Mouse (Mus musculus) olfactory bulb, adult 2 months (tissue): ENCODE data around the gene Fuz. TPM values are rescaled to one million over a fixed set of nuclear protein-coding genes. Genes with fewer than 3 reads are reported as not detected.
A peak's percentile ranks its signal among the peaks of the same experiment; 100 is the strongest.
"Not testable (repeated sequence)": the region's sequence is repeated elsewhere in the genome, so short reads cannot be mapped to it uniquely, and the experiment has no call there.

Experiments
- H3K27ac ChIP-seq: fragments of 200-500 bp; 2 replicates; pipeline ENCODE4 v1.5.1; 2012; ENCODE audit warnings: low read depth, low read length; ENCODE audit not compliant: insufficient read depth
- H3K4me1 ChIP-seq: fragments of 200-500 bp; 2 replicates; pipeline ENCODE4 v1.6.1; 2012; ENCODE audit warnings: low read length; ENCODE audit not compliant: control insufficient read depth, insufficient read depth
- H3K4me3 ChIP-seq: fragments of 200-500 bp; 2 replicates; pipeline ENCODE4 v1.5.1; 2012; ENCODE audit warnings: mild to moderate bottlenecking, low read depth, low read length, moderate library complexity; ENCODE audit not compliant: insufficient read depth
- CTCF ChIP-seq: fragments of 200-500 bp; IDR thresholded peaks from 2 replicates; pipeline ENCODE4 v1.5.1; 2012; ENCODE audit warnings: low read depth, mild to moderate bottlenecking, low read length, moderate library complexity; ENCODE audit not compliant: insufficient read depth
- POLR2A ChIP-seq: fragments of 200-500 bp; IDR thresholded peaks from 2 replicates; pipeline ENCODE4 v1.6.1; 2012; ENCODE audit warnings: mild to moderate bottlenecking, low read depth, low read length, moderate library complexity; ENCODE audit not compliant: insufficient read depth
- WGBS: fragments of 180-500 bp; shearing (Covaris S2); methylation state at CpG from one replicate; pipeline ENCODE4 v1.1.7; 2018; 5-methylcytosine and 5-hydroxymethylcytosine counted together
- polyA plus RNA-seq: library from polyadenylated mRNA; stranded (reverse); fragments of >200 nt; gene quantifications from 2 replicates; pipeline ENCODE4 v1.2.4, GENCODE M21; 2012; ENCODE audit warnings: low replicate concordance; ENCODE audit not compliant: missing spikeins, insufficient read depth, insufficient read length

Fuz gene
- polyA plus RNA-seq, 1 experiment = not detected

DNA sequence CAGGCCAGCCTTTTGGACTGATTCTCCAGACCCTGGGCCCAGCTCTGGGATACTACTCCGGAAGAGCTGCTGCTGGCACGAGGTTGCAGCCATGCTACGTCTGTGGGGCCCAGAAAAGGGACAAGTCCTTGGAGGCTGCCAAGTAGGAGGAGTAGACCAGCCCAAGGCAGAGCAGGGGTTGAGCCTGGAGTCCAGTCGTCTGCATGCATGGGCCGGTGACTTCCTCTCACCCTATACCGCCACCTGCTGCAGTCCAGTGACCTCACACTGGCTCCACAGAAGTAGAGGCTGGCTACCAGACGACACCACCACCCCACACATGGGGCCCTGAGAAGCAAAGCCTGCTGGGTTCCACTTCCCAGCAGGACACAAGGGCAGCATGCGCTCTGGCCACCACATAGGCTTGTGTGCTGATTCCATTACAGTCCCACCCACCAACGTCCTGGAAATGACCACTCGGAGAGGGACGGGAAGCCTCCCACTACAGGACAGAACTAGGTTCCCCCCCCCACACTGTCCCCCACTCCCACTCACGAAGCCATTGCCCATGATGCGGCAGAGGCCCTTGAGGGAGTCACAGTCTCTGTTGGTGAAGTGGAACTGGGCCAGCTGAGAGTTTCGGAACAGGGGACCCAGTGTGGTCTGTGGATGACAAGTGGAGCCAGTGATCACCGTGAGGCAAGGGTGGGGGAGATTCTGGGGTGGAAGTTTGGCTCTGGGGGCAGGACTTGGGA lies 29.4 kb upstream of the Fuz start:
- Histone ChIP-seq H3K4me3 (no peak overlapping the region), H3K27ac (no peak overlapping the region), H3K4me1 (peaks cover 55% of the 10 kb centered on the region)
- TF ChIP-seq CTCF (no peak), POLR2A (no peak)
- 15% methylated on average over 15 of the region's 15 CpGs for WGBS

DNA sequence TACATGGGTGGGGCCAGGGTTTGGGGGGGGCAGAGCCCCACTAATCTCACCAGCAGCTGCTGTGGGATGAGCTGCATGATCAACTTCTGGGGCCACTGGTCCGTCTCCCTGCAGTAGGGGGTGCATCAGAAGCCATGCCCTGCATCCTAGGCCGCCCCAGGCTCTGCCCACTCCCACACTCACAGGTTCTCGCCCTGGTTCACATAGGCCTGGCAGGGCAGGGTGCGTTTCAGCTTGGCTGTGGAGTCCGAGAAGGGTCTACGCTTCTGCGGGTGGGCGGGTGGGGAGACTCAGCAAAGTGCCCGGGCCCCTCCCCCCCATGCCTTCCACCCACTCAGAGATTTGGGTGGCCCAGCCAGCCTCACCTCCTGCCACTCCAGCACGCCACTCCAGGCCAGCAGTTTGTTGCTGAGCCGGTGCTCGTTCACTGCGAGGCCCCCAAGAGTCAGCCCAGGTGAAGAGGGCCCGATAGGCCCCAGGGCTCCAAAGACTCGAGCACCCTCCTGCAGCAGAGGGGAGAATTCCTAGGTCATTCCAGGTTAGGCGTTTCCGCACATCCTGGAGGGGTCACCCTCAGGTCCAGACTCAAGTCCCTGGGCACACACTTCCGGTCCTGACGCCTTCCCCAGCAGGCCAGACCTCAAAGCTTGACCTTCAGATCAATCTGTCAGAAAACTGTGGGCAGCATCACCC lies 28.7 kb upstream of the Fuz start:
- peaks cover 55% of the 10 kb centered on the region for H3K4me1 ChIP-seq
- peak overlapping the region; percentile 83 for H3K4me3 ChIP-seq
- no peak overlapping the region for H3K27ac ChIP-seq
- 35% methylated on average over 19 of the region's 19 CpGs for WGBS
- TF ChIP-seq POLR2A (no peak), CTCF (no peak)

DNA sequence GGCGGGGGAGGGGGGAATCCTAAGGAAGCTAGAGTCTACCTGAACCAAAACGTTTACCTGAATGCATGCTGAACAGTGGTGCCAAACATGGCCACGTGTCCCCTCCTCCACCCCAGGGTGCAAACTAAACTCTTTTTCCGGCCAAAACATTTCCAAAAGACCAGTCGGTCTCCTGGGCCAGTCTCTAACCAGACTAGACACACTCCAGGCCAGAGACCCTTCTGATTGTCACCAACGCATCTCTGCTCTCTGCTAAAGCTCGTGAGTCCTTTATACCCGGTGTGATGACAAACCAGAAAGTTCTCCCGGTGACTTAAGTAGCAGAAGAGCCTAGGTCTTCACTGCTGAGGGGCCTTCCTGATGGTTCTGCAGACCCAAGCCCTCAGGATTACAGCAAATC lies 28.1 kb upstream of the Fuz start:
- 19% methylated on average over 9 of the region's 9 CpGs for WGBS
- no peak overlapping the region for H3K27ac ChIP-seq
- TF ChIP-seq CTCF = no peak
- no peak for TF ChIP-seq POLR2A
- H3K4me1 ChIP-seq = peaks cover 52% of the 10 kb centered on the region
- peak overlapping the region; percentile 83 for H3K4me3 ChIP-seq

DNA sequence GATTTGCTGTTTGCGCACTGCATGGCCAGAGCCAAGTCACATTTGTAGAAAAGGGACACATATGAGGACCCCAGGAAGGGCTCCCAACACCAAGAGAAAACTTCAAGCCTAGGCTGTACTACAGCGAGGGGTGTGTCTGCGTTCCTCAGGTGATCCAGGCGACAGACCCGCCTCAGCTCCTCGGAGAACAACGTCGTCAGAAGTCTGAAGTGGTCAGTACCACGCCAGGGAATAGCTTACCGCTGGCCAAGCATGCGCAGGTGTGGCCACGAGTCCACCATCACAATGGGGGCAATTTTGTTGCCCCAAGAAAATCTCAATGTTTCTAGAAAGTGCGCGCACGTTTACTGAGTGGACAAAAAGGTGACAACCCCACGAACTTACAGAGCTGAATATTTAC lies 27.4 kb upstream of the Fuz start:
- TF ChIP-seq POLR2A (no peak), CTCF (no peak)
- WGBS = 3% methylated on average over 16 of the region's 16 CpGs
- Histone ChIP-seq H3K4me1 (peaks cover 48% of the 10 kb centered on the region), H3K27ac (no peak overlapping the region), H3K4me3 (peak overlapping the region; percentile 83)

DNA sequence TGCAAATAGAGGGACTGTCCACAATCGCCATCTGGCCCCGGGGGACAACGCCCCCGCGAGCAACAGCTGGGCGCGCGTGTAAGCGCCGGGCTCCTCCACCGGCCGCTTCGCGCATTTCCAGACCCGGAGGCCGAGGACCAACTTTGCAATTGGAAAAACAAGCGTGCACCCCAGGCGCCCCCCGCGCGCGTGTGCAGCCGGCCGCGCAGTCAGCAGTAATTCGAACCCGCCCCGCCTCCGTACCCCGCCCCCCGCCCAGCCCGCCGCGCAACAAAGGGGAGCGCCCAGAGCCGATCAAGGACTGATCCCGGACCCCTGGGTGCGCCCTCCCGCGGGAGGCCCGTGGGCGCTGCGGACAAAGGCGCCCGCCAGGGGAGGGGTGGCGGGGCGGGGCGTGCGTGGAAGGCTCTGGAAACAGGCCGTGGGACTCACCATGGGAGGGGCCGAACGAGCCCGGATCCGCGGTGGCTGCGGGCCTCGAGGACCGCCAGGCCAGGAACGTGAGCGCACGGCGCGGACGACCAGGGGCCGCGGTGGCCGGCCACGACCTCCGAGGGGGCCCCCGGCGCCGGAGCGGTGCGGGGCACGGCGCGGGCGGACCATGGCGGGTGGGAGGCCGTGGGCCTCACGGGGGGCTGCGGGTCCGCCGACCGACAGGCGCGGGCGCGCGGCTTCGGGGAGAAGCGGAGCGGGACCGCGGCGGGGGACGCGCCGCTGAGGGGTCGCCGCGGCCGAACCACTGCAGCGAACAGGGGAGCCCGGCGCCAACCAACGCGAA lies 26.8 kb upstream of the Fuz start:
- under 1% methylated on average over 108 of the region's 108 CpGs for WGBS
- peak overlapping the region; percentile 83 for H3K4me3 ChIP-seq
- no peak for TF ChIP-seq CTCF
- peak; percentile 68 for TF ChIP-seq POLR2A
- H3K4me1 ChIP-seq = peaks cover 43% of the 10 kb centered on the region
- peak overlapping the region; percentile 93 for H3K27ac ChIP-seq

DNA sequence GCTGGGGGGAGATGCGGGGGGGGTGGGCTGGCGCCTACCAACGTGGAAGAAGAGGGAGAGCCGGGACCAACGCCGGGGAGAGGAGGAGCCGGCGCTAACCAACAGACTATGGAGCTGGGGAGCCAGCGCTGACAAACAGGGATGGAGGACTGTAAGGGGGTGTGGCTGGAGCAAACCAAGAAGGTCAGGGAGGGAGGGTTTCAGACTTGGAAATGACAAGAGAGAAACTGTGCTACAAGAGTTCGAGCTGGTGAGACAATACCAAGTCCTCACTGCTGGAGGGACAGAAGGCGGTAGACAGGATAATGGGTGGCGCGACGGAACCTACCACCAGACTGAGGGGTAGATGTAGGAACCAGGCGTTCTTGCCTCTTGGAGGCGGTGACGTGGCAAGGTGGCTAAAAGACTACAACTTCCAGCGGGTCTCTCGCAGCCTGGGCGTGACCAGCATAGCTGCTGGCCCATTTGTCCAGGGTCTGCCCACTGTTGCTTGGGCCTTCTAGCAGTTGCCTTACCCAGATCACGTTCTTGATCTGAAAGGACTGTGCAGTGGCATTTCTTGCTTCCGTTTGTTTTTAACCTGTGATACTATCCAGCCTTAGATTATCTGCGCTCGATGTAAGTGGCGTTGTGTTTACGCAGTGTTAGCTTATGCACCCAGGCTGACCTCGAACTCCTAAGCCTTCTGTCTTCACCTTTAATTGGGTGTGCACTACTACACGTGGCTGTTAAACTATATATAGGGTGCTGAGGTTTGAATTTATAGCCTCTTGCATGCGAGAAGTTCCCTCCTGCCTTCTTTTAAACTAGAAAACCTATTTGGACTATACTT lies 26.0 kb upstream of the Fuz start, which contains the start of gene Ptov1:
Gene Ptov1, minus strand, starts transcription at position 92 of the 832 bp plus-strand sequence.
- H3K4me3 ChIP-seq = peak within 1 kb of the TSS; percentile 83
- H3K27ac ChIP-seq = peak within 1 kb of the TSS; percentile 93
- peaks cover 35% of the 10 kb centered on the region for H3K4me1 ChIP-seq
- WGBS = 4% methylated on average over 29 of the region's 29 CpGs
- TF ChIP-seq CTCF (no peak), POLR2A (no peak)

DNA sequence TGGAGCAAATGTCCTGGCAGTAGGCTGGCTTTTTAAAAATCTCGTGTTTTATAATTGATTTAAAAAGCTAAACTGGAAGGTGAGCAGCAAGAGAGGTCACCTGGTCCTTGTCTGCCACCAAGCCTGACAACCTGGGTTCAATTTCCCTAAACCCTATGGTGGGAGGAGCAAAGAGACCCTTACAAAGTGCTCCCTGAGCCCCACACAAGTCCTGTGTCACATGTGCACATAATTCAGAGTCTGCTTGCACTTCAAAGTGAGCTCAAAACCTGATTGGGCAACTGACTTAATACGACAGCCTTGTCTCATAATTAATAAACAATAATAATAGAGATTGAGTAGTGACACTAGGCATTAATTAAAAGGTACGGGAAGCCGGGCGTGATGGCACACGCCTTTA lies 25.3 kb upstream of the Fuz start:
- 0 out of 2 replicates have a peak overlapping the region, but pooled peaks have one; percentile 44 for H3K27ac ChIP-seq
- H3K4me1 ChIP-seq = peaks cover 28% of the 10 kb centered on the region
- TF ChIP-seq CTCF = no peak
- no peak for TF ChIP-seq POLR2A
- no peak overlapping the region for H3K4me3 ChIP-seq
- 76% methylated on average over 6 of the region's 6 CpGs for WGBS

DNA sequence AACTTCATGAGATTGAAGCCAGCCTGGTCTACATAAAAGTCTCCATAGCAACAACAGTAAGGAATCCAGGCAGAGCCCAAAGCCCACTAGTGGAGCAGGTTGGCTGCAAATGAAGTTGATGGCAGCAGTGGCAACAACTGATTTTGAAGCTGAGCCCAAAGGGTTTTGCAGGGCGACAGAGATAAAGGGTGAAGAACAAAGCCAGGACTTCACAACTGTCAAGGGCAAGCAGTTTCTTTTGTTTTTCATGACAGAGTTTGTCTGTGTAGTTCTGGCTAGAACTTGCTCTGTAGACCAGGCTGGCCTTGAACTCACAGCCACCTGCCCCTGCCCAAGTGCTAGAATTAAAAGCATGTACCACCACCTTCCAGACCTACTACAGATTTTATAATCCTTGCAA lies 24.7 kb upstream of the Fuz start:
- WGBS = 33% methylated on average over 1 of the region's 1 CpGs
- Histone ChIP-seq H3K4me3 (no peak overlapping the region), H3K27ac (no peak overlapping the region), H3K4me1 (peaks cover 24% of the 10 kb centered on the region)
- TF ChIP-seq CTCF = no peak
- no peak for TF ChIP-seq POLR2A

DNA sequence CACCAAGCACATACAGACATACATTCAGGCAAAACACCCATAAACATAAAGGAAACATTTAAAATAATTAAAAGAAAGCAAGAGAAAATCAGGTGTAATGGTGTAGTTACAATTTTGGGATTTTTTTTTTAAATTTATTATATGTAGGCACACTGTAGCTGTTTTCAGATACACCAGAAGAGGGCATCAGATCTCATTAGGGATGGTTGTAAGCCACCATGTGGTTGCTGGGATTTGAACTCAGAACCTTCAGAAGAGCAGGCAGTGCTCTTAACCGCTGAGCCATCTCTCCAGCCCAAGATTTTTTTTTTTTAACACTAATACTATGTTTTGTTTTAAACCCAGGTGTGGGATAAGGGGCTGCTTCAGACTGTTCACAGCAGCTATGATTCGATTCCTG lies 24.1 kb upstream of the Fuz start:
- WGBS = 92% methylated on average over 2 of the region's 2 CpGs
- not testable (repeated sequence) for H3K27ac ChIP-seq

More for the DNA sequence above, 24.1 kb upstream of the Fuz start:
- peaks cover 18% of the 10 kb centered on the region for H3K4me1 ChIP-seq
- H3K4me3 ChIP-seq = not testable (repeated sequence)
